Mouse (Mus musculus): ENCODE results near the gene Cpm. TPM values are rescaled to one million over a fixed set of nuclear protein-coding genes. Genes with fewer than 3 reads are reported as not detected.
"Not testable (repeated sequence)": the region's sequence is repeated elsewhere in the genome, so short reads cannot be mapped to it uniquely, and the experiment has no call there.

The Cpm gene
- polyA plus RNA-seq, 1 experiment from 2014 or later, result 38.3 TPM

GRCm38 (mm10) chr10:117701034-117701829 lies 71.9 kb downstream of the Cpm start:
- no peaks in the 10 kb centered on the region for H3K27me3 ChIP-seq (ENCODE audit: control insufficient read depth, insufficient read depth, low read length)
- H3K9me3 ChIP-seq (ENCODE audit: control insufficient read depth, low read length), result no peaks in the 10 kb centered on the region
- no peak overlapping the region for H3K4me3 ChIP-seq (ENCODE audit: low read depth, low read length)
- ATAC-seq (ENCODE audit: insufficient number of reproducible peaks, low FRiP score, low TSS enrichment, low read depth), result no peak
- no peak overlapping the region for H3K27ac ChIP-seq (replicated peaks; ENCODE audit: low read depth, low read length)
- H3K4me2 ChIP-seq (ENCODE audit: low read depth, severe bottlenecking), result no peak overlapping the region
- H3K9ac ChIP-seq (ENCODE audit: low read length), result no peak overlapping the region
- peaks cover 50% of the 10 kb centered on the region for H3K36me3 ChIP-seq (ENCODE audit: control insufficient read depth, insufficient read depth, low read length)
- no peaks in the 10 kb centered on the region for H3K4me1 ChIP-seq (ENCODE audit: control insufficient read depth, insufficient read depth, low read length)
- WGBS, result 91% methylated on average over 6 of the region's 6 CpGs
- DNase-seq (ENCODE audit: low spot score), result no peak

DNA sequence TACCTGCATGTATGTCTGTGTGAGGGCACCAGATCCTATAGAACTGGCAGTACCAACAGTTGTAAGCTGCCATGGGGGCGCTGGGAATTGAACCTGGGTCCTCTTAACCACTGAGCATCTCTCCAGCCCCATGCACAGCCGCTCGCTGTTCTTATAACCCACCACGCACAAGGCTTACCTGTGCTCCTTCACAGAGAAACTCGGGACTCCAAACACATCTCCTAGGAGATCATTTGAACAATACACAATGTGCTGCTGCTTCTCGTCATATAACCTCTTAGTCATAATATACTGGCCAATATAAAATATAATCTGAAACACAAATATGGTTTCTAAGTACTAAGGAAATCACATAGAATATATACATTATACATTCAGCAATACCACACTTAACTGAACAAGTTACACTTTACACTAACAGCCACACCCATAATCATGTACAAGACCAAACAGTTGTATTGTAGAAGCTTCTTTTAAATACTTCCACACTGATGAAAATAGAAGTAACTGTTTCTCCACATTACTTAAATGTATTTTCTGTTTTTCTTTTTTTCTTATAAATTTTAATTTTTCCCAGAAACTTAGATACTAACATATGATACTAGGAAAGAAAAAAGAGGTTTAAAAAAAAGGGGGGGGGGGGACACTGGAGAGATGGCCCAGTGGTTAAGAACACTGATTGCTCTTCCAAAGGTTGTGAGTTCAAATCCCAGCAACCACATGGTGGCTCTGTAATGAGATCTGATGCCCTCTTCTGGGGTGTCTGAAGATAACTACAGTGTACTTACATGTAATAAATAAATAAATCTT lies 72.9 kb downstream of the Cpm start:
- 96% methylated on average over 6 of the region's 6 CpGs for WGBS
- DNase-seq (ENCODE audit: low spot score), result no peak
- H3K27me3 ChIP-seq (ENCODE audit: control insufficient read depth, insufficient read depth, low read length), result no peaks in the 10 kb centered on the region
- H3K9me3 ChIP-seq (ENCODE audit: control insufficient read depth, low read length), result no peaks in the 10 kb centered on the region
- H3K4me1 ChIP-seq (ENCODE audit: control insufficient read depth, insufficient read depth, low read length), result no peaks in the 10 kb centered on the region
- peaks cover 52% of the 10 kb centered on the region for H3K36me3 ChIP-seq (ENCODE audit: control insufficient read depth, insufficient read depth, low read length)
- no peak overlapping the region for H3K9ac ChIP-seq (ENCODE audit: low read length)
- ATAC-seq (ENCODE audit: insufficient number of reproducible peaks, low FRiP score, low TSS enrichment, low read depth), result no peak
- H3K27ac ChIP-seq (replicated peaks; ENCODE audit: low read depth, low read length), result no peak overlapping the region
- H3K4me3 ChIP-seq (ENCODE audit: low read depth, low read length), result no peak overlapping the region
- no peak overlapping the region for H3K4me2 ChIP-seq (ENCODE audit: low read depth, severe bottlenecking)

DNA sequence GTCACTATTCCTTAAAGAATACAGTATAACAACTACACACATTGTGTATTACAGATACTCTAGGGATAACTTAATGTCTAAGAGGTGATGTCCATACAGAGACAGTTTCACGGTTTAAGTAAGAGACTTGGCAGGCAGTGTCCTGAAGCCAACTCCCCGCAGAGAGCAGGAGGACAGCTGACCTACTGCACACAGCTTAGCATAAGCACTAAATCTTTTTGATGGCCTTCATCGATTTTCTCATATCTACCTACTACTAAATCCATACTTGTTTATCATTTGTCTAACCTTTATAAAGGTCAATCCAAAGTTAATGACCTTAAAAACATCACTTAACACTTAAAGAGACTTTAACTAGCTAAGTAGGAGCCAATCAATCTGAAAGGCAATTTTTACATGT lies 74.2 kb downstream of the Cpm start:
- H3K4me3 ChIP-seq (ENCODE audit: low read depth, low read length), result no peak overlapping the region
- no peaks in the 10 kb centered on the region for H3K4me1 ChIP-seq (ENCODE audit: control insufficient read depth, insufficient read depth, low read length)
- DNase-seq (ENCODE audit: low spot score) (no peak), ATAC-seq (ENCODE audit: insufficient number of reproducible peaks, low FRiP score, low TSS enrichment, low read depth) (no peak)
- WGBS, result 94% methylated on average over 3 of the region's 3 CpGs
- no peak overlapping the region for H3K9ac ChIP-seq (ENCODE audit: low read length)
- H3K36me3 ChIP-seq (ENCODE audit: control insufficient read depth, insufficient read depth, low read length), result peaks cover 47% of the 10 kb centered on the region
- no peaks in the 10 kb centered on the region for H3K9me3 ChIP-seq (ENCODE audit: control insufficient read depth, low read length)
- no peaks in the 10 kb centered on the region for H3K27me3 ChIP-seq (ENCODE audit: control insufficient read depth, insufficient read depth, low read length)
- no peak overlapping the region for H3K4me2 ChIP-seq (ENCODE audit: low read depth, severe bottlenecking)
- H3K27ac ChIP-seq (replicated peaks; ENCODE audit: low read depth, low read length), result no peak overlapping the region

GRCm38 (mm10) chr10:117704314-117704963 lies 75.1 kb downstream of the Cpm start:
- not testable (repeated sequence) for H3K9me3 ChIP-seq (ENCODE audit: control insufficient read depth, low read length); H3K4me2 ChIP-seq (ENCODE audit: low read depth, severe bottlenecking); H3K27ac ChIP-seq (replicated peaks; ENCODE audit: low read depth, low read length); H3K27me3 ChIP-seq (ENCODE audit: control insufficient read depth, insufficient read depth, low read length); H3K4me1 ChIP-seq (ENCODE audit: control insufficient read depth, insufficient read depth, low read length); H3K9ac ChIP-seq (ENCODE audit: low read length); ATAC-seq (ENCODE audit: insufficient number of reproducible peaks, low FRiP score, low TSS enrichment, low read depth); DNase-seq (ENCODE audit: low spot score); H3K4me3 ChIP-seq (ENCODE audit: low read depth, low read length)
- 95% methylated on average over 6 of the region's 6 CpGs for WGBS
- peaks cover 43% of the 10 kb centered on the region for H3K36me3 ChIP-seq (ENCODE audit: control insufficient read depth, insufficient read depth, low read length)

- Histone ChIP-seq H3K9me3 (ENCODE audit: control insufficient read depth, low read length) (no peaks in the 10 kb centered on the region), H3K9ac (ENCODE audit: low read length) (no peak overlapping the region), H3K4me3 (ENCODE audit: low read depth, low read length) (no peak overlapping the region), H3K4me2 (ENCODE audit: low read depth, severe bottlenecking) (no peak overlapping the region), H3K36me3 (ENCODE audit: control insufficient read depth, insufficient read depth, low read length) (peaks cover 38% of the 10 kb centered on the region), H3K4me1 (ENCODE audit: control insufficient read depth, insufficient read depth, low read length) (peaks cover 4% of the 10 kb centered on the region; the same call in 1 of the 2 replicates), H3K27me3 (ENCODE audit: control insufficient read depth, insufficient read depth, low read length) (no peaks in the 10 kb centered on the region), H3K27ac (replicated peaks; ENCODE audit: low read depth, low read length) (no peak overlapping the region)
- DNase-seq (ENCODE audit: low spot score) (no peak), ATAC-seq (ENCODE audit: insufficient number of reproducible peaks, low FRiP score, low TSS enrichment, low read depth) (no peak)
- 98% methylated on average over 6 of the region's 6 CpGs for WGBS
These were observed 75.7 kb downstream of the Cpm start for GRCm38 (mm10) chr10:117704964-117705335.

DNA sequence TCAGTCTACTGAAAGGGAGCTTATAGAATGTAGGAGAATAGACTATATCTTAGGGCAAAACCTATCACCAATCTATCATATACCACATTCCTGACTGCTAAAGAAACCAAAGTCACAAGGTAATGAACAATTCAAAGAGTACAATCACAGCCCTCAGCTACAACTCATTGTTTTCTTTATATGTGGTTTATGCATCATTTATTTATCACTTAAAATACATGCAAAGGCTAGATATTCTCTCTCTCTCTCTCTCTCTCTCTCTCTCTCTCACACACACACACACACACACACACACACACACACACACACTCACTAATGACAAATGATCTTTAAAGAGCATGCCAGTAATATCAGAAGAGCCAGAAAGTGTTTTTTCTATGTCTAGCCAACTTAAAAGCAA lies 76.5 kb downstream of the Cpm start:
- Histone ChIP-seq H3K36me3 (ENCODE audit: control insufficient read depth, insufficient read depth, low read length) (peaks cover 33% of the 10 kb centered on the region), H3K9me3 (ENCODE audit: control insufficient read depth, low read length) (no peaks in the 10 kb centered on the region), H3K4me3 (ENCODE audit: low read depth, low read length) (no peak overlapping the region), H3K4me2 (ENCODE audit: low read depth, severe bottlenecking) (no peak overlapping the region), H3K9ac (ENCODE audit: low read length) (no peak overlapping the region), H3K4me1 (ENCODE audit: control insufficient read depth, insufficient read depth, low read length) (peaks cover 4% of the 10 kb centered on the region; the same call in 1 of the 2 replicates), H3K27me3 (ENCODE audit: control insufficient read depth, insufficient read depth, low read length) (no peaks in the 10 kb centered on the region), H3K27ac (replicated peaks; ENCODE audit: low read depth, low read length) (no peak overlapping the region)
- DNase-seq (ENCODE audit: low spot score) (no peak), ATAC-seq (ENCODE audit: insufficient number of reproducible peaks, low FRiP score, low TSS enrichment, low read depth) (no peak)

GRCm38 (mm10) chr10:117706440-117706839 lies 77.1 kb downstream of the Cpm start:
- no peak for DNase-seq (ENCODE audit: low spot score)
- H3K4me1 ChIP-seq (ENCODE audit: control insufficient read depth, insufficient read depth, low read length), result peaks cover 4% of the 10 kb centered on the region; the same call in 1 of the 2 replicates
- H3K27me3 ChIP-seq (ENCODE audit: control insufficient read depth, insufficient read depth, low read length), result no peaks in the 10 kb centered on the region
- H3K36me3 ChIP-seq (ENCODE audit: control insufficient read depth, insufficient read depth, low read length), result peaks cover 33% of the 10 kb centered on the region
- H3K9me3 ChIP-seq (ENCODE audit: control insufficient read depth, low read length), result no peaks in the 10 kb centered on the region
- no peak overlapping the region for H3K4me2 ChIP-seq (ENCODE audit: low read depth, severe bottlenecking)
- ATAC-seq (ENCODE audit: insufficient number of reproducible peaks, low FRiP score, low TSS enrichment, low read depth), result no peak
- H3K4me3 ChIP-seq (ENCODE audit: low read depth, low read length), result no peak overlapping the region
- WGBS, result 90% methylated on average over 6 of the region's 6 CpGs
- no peak overlapping the region for H3K9ac ChIP-seq (ENCODE audit: low read length)
- no peak overlapping the region for H3K27ac ChIP-seq (replicated peaks; ENCODE audit: low read depth, low read length)

- WGBS, result 90% methylated on average over 2 of the region's 2 CpGs
- DNase-seq (ENCODE audit: low spot score) (no peak), ATAC-seq (ENCODE audit: insufficient number of reproducible peaks, low FRiP score, low TSS enrichment, low read depth) (no peak)
- H3K27me3 ChIP-seq (ENCODE audit: control insufficient read depth, insufficient read depth, low read length), result no peaks in the 10 kb centered on the region
- no peak overlapping the region for H3K4me3 ChIP-seq (ENCODE audit: low read depth, low read length)
- H3K9me3 ChIP-seq (ENCODE audit: control insufficient read depth, low read length), result no peaks in the 10 kb centered on the region
- peaks cover 4% of the 10 kb centered on the region; the same call in 1 of the 2 replicates for H3K4me1 ChIP-seq (ENCODE audit: control insufficient read depth, insufficient read depth, low read length)
- H3K9ac ChIP-seq (ENCODE audit: low read length), result no peak overlapping the region
- H3K27ac ChIP-seq (replicated peaks; ENCODE audit: low read depth, low read length), result no peak overlapping the region
- H3K4me2 ChIP-seq (ENCODE audit: low read depth, severe bottlenecking), result no peak overlapping the region
- H3K36me3 ChIP-seq (ENCODE audit: control insufficient read depth, insufficient read depth, low read length), result peaks cover 27% of the 10 kb centered on the region
These were observed 78.0 kb downstream of the Cpm start for GRCm38 (mm10) chr10:117707114-117707838.

Measured in limb, embryonic 11.5 days (tissue).